Mouse (Mus musculus) midbrain, embryonic 15.5 days (tissue): Measurements from ENCODE around the gene Ptma. TPM values are rescaled to one million over a fixed set of nuclear protein-coding genes. Genes with fewer than 3 reads are reported as not detected.

ENCODE experiments used
- ATAC-seq: fragments of 200-750 bp; cut with Nextera tagmentation; replicated peaks from 2 replicates; pipeline ENCODE4 v1.8.0; 2017; ENCODE audit warnings: moderate TSS enrichment
- H3K27ac ChIP-seq: fragments of 300-500 bp; sonication (generic); 2 replicates; pipeline ENCODE4 v1.5.1; 2015; ENCODE audit warnings: mild to moderate bottlenecking, inconsistent platforms
- H3K27me3 ChIP-seq: fragments of 300-500 bp; sonication (generic); replicated peaks from 2 replicates; pipeline ENCODE4 v1.6.1; 2015; ENCODE audit warnings: inconsistent platforms
- H3K36me3 ChIP-seq: fragments of 300-500 bp; sonication (generic); replicated peaks from 2 replicates; pipeline ENCODE4 v1.6.1; 2015; ENCODE audit warnings: inconsistent platforms
- H3K4me1 ChIP-seq: fragments of 300-500 bp; sonication (generic); 2 replicates; pipeline ENCODE4 v1.6.1; 2015; ENCODE audit warnings: inconsistent platforms
- H3K4me2 ChIP-seq: fragments of 300-500 bp; sonication (generic); 2 replicates; pipeline ENCODE4 v1.6.1; 2015; ENCODE audit warnings: inconsistent platforms, mild to moderate bottlenecking, moderate library complexity
- H3K4me3 ChIP-seq: fragments of 300-500 bp; sonication (generic); 2 replicates; pipeline ENCODE4 v1.5.1; 2015; ENCODE audit warnings: mild to moderate bottlenecking, inconsistent platforms
- H3K9ac ChIP-seq: fragments of 300-500 bp; sonication (generic); 2 replicates; pipeline ENCODE4 v1.6.1; 2015; ENCODE audit warnings: mild to moderate bottlenecking, inconsistent platforms
- H3K9me3 ChIP-seq: fragments of 300-500 bp; sonication (generic); 2 replicates; pipeline ENCODE4 v1.6.1; 2016; ENCODE audit warnings: inconsistent platforms
- WGBS: fragments of 180-500 bp; shearing (Covaris S2); methylation state at CpG from one replicate; pipeline ENCODE4 v1.1.7; 2015; ENCODE audit warnings: mixed read lengths; 5-methylcytosine and 5-hydroxymethylcytosine counted together
- polyA plus RNA-seq: library from polyadenylated mRNA; unstranded; fragments of >200 nt; fragmentation: Nextera tagmentation; extraction: Ambion mirVana; gene quantifications from 2 replicates; pipeline ENCODE4 v1.2.1, GENCODE M21; 2015

Gene Ptma
- polyA plus RNA-seq, 1 experiment from 2014 or later: 1,532 TPM

- H3K4me2 ChIP-seq: peak overlapping the region; percentile 58
- peak; percentile 98 for ATAC-seq
- peak overlapping the region; percentile 47 for H3K4me3 ChIP-seq
- WGBS: under 1% methylated on average over 74 of the region's 74 CpGs
- H3K27me3 ChIP-seq: no peaks in the 10 kb centered on the region
- H3K4me1 ChIP-seq: peaks cover 22% of the 10 kb centered on the region
- peak overlapping the region; percentile 97 for H3K27ac ChIP-seq
- no peaks in the 10 kb centered on the region for H3K36me3 ChIP-seq
- H3K9ac ChIP-seq: peak overlapping the region; percentile 88
- H3K9me3 ChIP-seq: no peaks in the 10 kb centered on the region
Observed at GRCm38 (mm10) chr1:86487295-86487907, 39.1 kb upstream of the Ptma start.

- H3K9ac ChIP-seq: peak overlapping the region; percentile 73
- H3K27ac ChIP-seq: peak overlapping the region; percentile 97
- no peaks in the 10 kb centered on the region for H3K9me3 ChIP-seq
- H3K4me2 ChIP-seq: peak overlapping the region; percentile 58
- ATAC-seq: no peak
- H3K4me3 ChIP-seq: peak overlapping the region; percentile 47
- H3K4me1 ChIP-seq: peaks cover 22% of the 10 kb centered on the region
- H3K36me3 ChIP-seq: no peaks in the 10 kb centered on the region
- no peaks in the 10 kb centered on the region for H3K27me3 ChIP-seq
- 7% methylated on average over 20 of the region's 20 CpGs for WGBS
Observed at GRCm38 (mm10) chr1:86487908-86488314, 38.6 kb upstream of the Ptma start.

- Histone ChIP-seq H3K27me3 (no peaks in the 10 kb centered on the region), H3K4me1 (peaks cover 22% of the 10 kb centered on the region), H3K36me3 (no peaks in the 10 kb centered on the region), H3K4me2 (peak overlapping the region; percentile 58), H3K27ac (peak overlapping the region; percentile 97), H3K9me3 (no peaks in the 10 kb centered on the region), H3K9ac (peak overlapping the region; percentile 73), H3K4me3 (peak overlapping the region; percentile 47)
- ATAC-seq: no peak
- 45% methylated on average over 7 of the region's 7 CpGs for WGBS
Observed at GRCm38 (mm10) chr1:86488326-86488725, 38.2 kb upstream of the Ptma start.

GRCm38 (mm10) chr1:86488774-86489173 lies 37.8 kb upstream of the Ptma start:
- H3K9ac ChIP-seq: peak overlapping the region; percentile 73; the same call in 1 of the 2 replicates
- WGBS: 95% methylated on average over 4 of the region's 4 CpGs
- H3K4me2 ChIP-seq: peak overlapping the region; percentile 58
- H3K36me3 ChIP-seq: no peaks in the 10 kb centered on the region
- H3K27ac ChIP-seq: peak overlapping the region; percentile 97
- H3K27me3 ChIP-seq: no peaks in the 10 kb centered on the region
- peaks cover 22% of the 10 kb centered on the region for H3K4me1 ChIP-seq
- H3K9me3 ChIP-seq: no peaks in the 10 kb centered on the region
- ATAC-seq: no peak
- peak overlapping the region; percentile 47 for H3K4me3 ChIP-seq

- Histone ChIP-seq H3K4me1 (peaks cover 22% of the 10 kb centered on the region), H3K27ac (no peak overlapping the region), H3K4me2 (no peak overlapping the region), H3K4me3 (no peak overlapping the region), H3K9ac (no peak overlapping the region), H3K27me3 (no peaks in the 10 kb centered on the region), H3K9me3 (no peaks in the 10 kb centered on the region), H3K36me3 (no peaks in the 10 kb centered on the region)
- 95% methylated on average over 4 of the region's 4 CpGs for WGBS
- no peak for ATAC-seq
Observed at GRCm38 (mm10) chr1:86489901-86490300, 36.6 kb upstream of the Ptma start.

GRCm38 (mm10) chr1:86490697-86491096 lies 35.8 kb upstream of the Ptma start:
- Histone ChIP-seq H3K4me1 (peaks cover 22% of the 10 kb centered on the region), H3K4me2 (no peak overlapping the region), H3K27ac (0 out of 2 replicates have a peak overlapping the region, but pooled peaks have one; percentile 2), H3K9ac (no peak overlapping the region), H3K27me3 (no peaks in the 10 kb centered on the region), H3K4me3 (no peak overlapping the region), H3K36me3 (no peaks in the 10 kb centered on the region), H3K9me3 (no peaks in the 10 kb centered on the region)
- ATAC-seq: no peak
- 86% methylated on average over 3 of the region's 3 CpGs for WGBS

GRCm38 (mm10) chr1:86491533-86492094 lies 34.9 kb upstream of the Ptma start:
- no peak overlapping the region for H3K4me2 ChIP-seq
- H3K27ac ChIP-seq: peak overlapping the region; percentile 68
- H3K9me3 ChIP-seq: no peaks in the 10 kb centered on the region
- ATAC-seq: no peak
- H3K9ac ChIP-seq: no peak overlapping the region
- H3K4me1 ChIP-seq: peaks cover 20% of the 10 kb centered on the region
- H3K36me3 ChIP-seq: no peaks in the 10 kb centered on the region
- H3K4me3 ChIP-seq: no peak overlapping the region
- H3K27me3 ChIP-seq: no peaks in the 10 kb centered on the region
- 57% methylated on average over 7 of the region's 7 CpGs for WGBS

GRCm38 (mm10) chr1:86492095-86493070 lies 34.1 kb upstream of the Ptma start:
- Histone ChIP-seq H3K9me3 (no peaks in the 10 kb centered on the region), H3K4me1 (peaks cover 19% of the 10 kb centered on the region), H3K36me3 (no peaks in the 10 kb centered on the region), H3K4me2 (no peak overlapping the region), H3K27me3 (no peaks in the 10 kb centered on the region), H3K27ac (peak overlapping the region; percentile 68), H3K4me3 (no peak overlapping the region), H3K9ac (no peak overlapping the region)
- 72% methylated on average over 9 of the region's 9 CpGs for WGBS
- ATAC-seq: no peak

- 84% methylated on average over 3 of the region's 3 CpGs for WGBS
- H3K27ac ChIP-seq: no peak overlapping the region
- no peaks in the 10 kb centered on the region for H3K36me3 ChIP-seq
- no peak overlapping the region for H3K9ac ChIP-seq
- H3K4me3 ChIP-seq: no peak overlapping the region
- H3K27me3 ChIP-seq: no peaks in the 10 kb centered on the region
- H3K9me3 ChIP-seq: no peaks in the 10 kb centered on the region
- H3K4me1 ChIP-seq: peaks cover 16% of the 10 kb centered on the region
- no peak for ATAC-seq
- no peak overlapping the region for H3K4me2 ChIP-seq
Observed at GRCm38 (mm10) chr1:86493783-86494182, 32.7 kb upstream of the Ptma start.

- Histone ChIP-seq H3K27me3 (no peaks in the 10 kb centered on the region), H3K4me1 (peaks cover 15% of the 10 kb centered on the region; the same call in 1 of the 2 replicates), H3K36me3 (no peaks in the 10 kb centered on the region), H3K9ac (no peak overlapping the region), H3K4me2 (no peak overlapping the region), H3K4me3 (no peak overlapping the region), H3K27ac (no peak overlapping the region), H3K9me3 (no peaks in the 10 kb centered on the region)
- 92% methylated on average over 4 of the region's 4 CpGs for WGBS
- no peak for ATAC-seq
Observed at GRCm38 (mm10) chr1:86496340-86496739, 30.2 kb upstream of the Ptma start.

GRCm38 (mm10) chr1:86497361-86497760 lies 29.2 kb upstream of the Ptma start:
- no peak overlapping the region for H3K27ac ChIP-seq
- no peaks in the 10 kb centered on the region for H3K9me3 ChIP-seq
- H3K4me2 ChIP-seq: no peak overlapping the region
- ATAC-seq: no peak
- no peaks in the 10 kb centered on the region for H3K36me3 ChIP-seq
- H3K4me1 ChIP-seq: peaks cover 17% of the 10 kb centered on the region
- 90% methylated on average over 5 of the region's 5 CpGs for WGBS
- no peak overlapping the region for H3K4me3 ChIP-seq
- H3K9ac ChIP-seq: no peak overlapping the region
- H3K27me3 ChIP-seq: no peaks in the 10 kb centered on the region

- Histone ChIP-seq H3K27ac (no peak overlapping the region), H3K4me3 (no peak overlapping the region)
Observed at GRCm38 (mm10) chr1:86497986-86498385, 28.5 kb upstream of the Ptma start.

More at GRCm38 (mm10) chr1:86497986-86498385, 28.5 kb upstream of the Ptma start:
- Histone ChIP-seq H3K9me3 (no peaks in the 10 kb centered on the region), H3K9ac (no peak overlapping the region), H3K4me2 (no peak overlapping the region), H3K4me1 (peaks cover 22% of the 10 kb centered on the region), H3K36me3 (no peaks in the 10 kb centered on the region), H3K27me3 (no peaks in the 10 kb centered on the region)
- 55% methylated on average over 3 of the region's 3 CpGs for WGBS
- ATAC-seq: no peak
